Mouse (Mus musculus) cerebellum, adult (tissue): Measurements from ENCODE around the gene Il1r1.

Experiments used
- ATAC-seq: cut with Nextera tagmentation; 2 replicates; pipeline ENCODE4 v1.9.2; 2017; ENCODE audit warnings: mild to moderate bottlenecking, moderate library complexity, mixed read lengths; ENCODE audit not compliant: insufficient number of reproducible peaks, low FRiP score, low TSS enrichment

Gene Il1r1

GRCm38 (mm10) chr1:40229771-40230280 is 4.9 kb downstream of the Il1r1 start:
- no peak for ATAC-seq

- no peak for ATAC-seq
Measured at GRCm38 (mm10) chr1:40230336-40230735, 5.5 kb downstream of the Il1r1 start.

GRCm38 (mm10) chr1:40231116-40231515 is 6.2 kb downstream of the Il1r1 start:
- ATAC-seq: no peak

- no peak for ATAC-seq
Measured at GRCm38 (mm10) chr1:40233217-40233616, 8.3 kb downstream of the Il1r1 start.

- ATAC-seq: no peak
Measured at GRCm38 (mm10) chr1:40233621-40234020, 8.7 kb downstream of the Il1r1 start.

GRCm38 (mm10) chr1:40235597-40236249 is 10.8 kb downstream of the Il1r1 start:
- no peak for ATAC-seq

- ATAC-seq: no peak
Measured at GRCm38 (mm10) chr1:40236694-40237093, 11.8 kb downstream of the Il1r1 start.

- ATAC-seq: no peak
Measured at GRCm38 (mm10) chr1:40237094-40237493, 12.2 kb downstream of the Il1r1 start.

GRCm38 (mm10) chr1:40240353-40241092 is 15.6 kb downstream of the Il1r1 start:
- ATAC-seq: no peak

- no peak for ATAC-seq
Measured at GRCm38 (mm10) chr1:40242717-40243116, 17.8 kb downstream of the Il1r1 start.

- ATAC-seq: no peak
Measured at GRCm38 (mm10) chr1:40243561-40243998, 18.7 kb downstream of the Il1r1 start.

- ATAC-seq: no peak
Measured at GRCm38 (mm10) chr1:40250425-40250824, 25.5 kb downstream of the Il1r1 start.

GRCm38 (mm10) chr1:40252507-40252906 is 27.6 kb downstream of the Il1r1 start:
- no peak for ATAC-seq

- ATAC-seq: no peak
Measured at GRCm38 (mm10) chr1:40253940-40254339, 29.1 kb downstream of the Il1r1 start.

GRCm38 (mm10) chr1:40254347-40255057 is 29.6 kb downstream of the Il1r1 start:
- no peak for ATAC-seq

GRCm38 (mm10) chr1:40262441-40263121 is 37.7 kb downstream of the Il1r1 start:
- ATAC-seq: no peak

GRCm38 (mm10) chr1:40263122-40263498 is 38.2 kb downstream of the Il1r1 start:
- no peak for ATAC-seq

- no peak for ATAC-seq
Measured at GRCm38 (mm10) chr1:40263679-40264078, 38.8 kb downstream of the Il1r1 start.

- no peak for ATAC-seq
Measured at GRCm38 (mm10) chr1:40265301-40265835, 40.5 kb downstream of the Il1r1 start.
